Mouse (Mus musculus) stomach, postnatal 0 days (tissue): Measurements from ENCODE around the gene Hist1h4b. TPM values are rescaled to one million over a fixed set of nuclear protein-coding genes. Genes with fewer than 3 reads are reported as not detected.
"Not testable (repeated sequence)": the region's sequence is repeated elsewhere in the genome, so short reads cannot be mapped to it uniquely, and the experiment has no call there.

Source experiments
- ATAC-seq: fragments of 200-750 bp; cut with Nextera tagmentation; 2 replicates; pipeline ENCODE4 v1.8.0; 2017; ENCODE audit not compliant: low FRiP score, low TSS enrichment
- DNase-seq: peaks from one replicate; pipeline ENCODE4 v3.0.0-alpha.2; 2016; ENCODE audit warnings: low spot score
- H3K27ac ChIP-seq: fragments of 300-500 bp; sonication (generic); replicated peaks from 2 replicates; pipeline ENCODE4 v1.5.1; 2014; ENCODE audit warnings: mild to moderate bottlenecking, control low read depth
- H3K27me3 ChIP-seq: fragments of 300-500 bp; sonication (generic); 2 replicates; pipeline ENCODE4 v1.6.1; 2014; ENCODE audit warnings: low read length; ENCODE audit not compliant: control insufficient read depth, insufficient read depth
- H3K36me3 ChIP-seq: fragments of 300-500 bp; sonication (generic); 2 replicates; pipeline ENCODE4 v1.6.1; 2014; ENCODE audit warnings: low read length, mixed read lengths; ENCODE audit not compliant: control insufficient read depth, insufficient read depth
- H3K4me1 ChIP-seq: fragments of 300-500 bp; sonication (generic); replicated peaks from 2 replicates; pipeline ENCODE4 v1.6.1; 2014; ENCODE audit warnings: antibody characterized with exemption; ENCODE audit not compliant: control insufficient read depth, insufficient read depth
- H3K4me2 ChIP-seq: fragments of 300-500 bp; sonication (generic); replicated peaks from 2 replicates; pipeline ENCODE4 v1.6.1; 2014; ENCODE audit warnings: low read depth, mild to moderate bottlenecking, control low read depth, moderate library complexity
- H3K4me3 ChIP-seq: fragments of 300-500 bp; sonication (generic); 2 replicates; pipeline ENCODE4 v1.5.1; 2014; ENCODE audit warnings: low read depth, low read length, control low read depth
- H3K9ac ChIP-seq: fragments of 300-500 bp; sonication (generic); 2 replicates; pipeline ENCODE4 v1.6.1; 2014; ENCODE audit warnings: mild to moderate bottlenecking, low read length, control low read depth, mixed read lengths
- H3K9me3 ChIP-seq: fragments of 300-500 bp; sonication (generic); 2 replicates; pipeline ENCODE4 v1.6.1; 2016; ENCODE audit warnings: low read length; ENCODE audit not compliant: control insufficient read depth
- CTCF ChIP-seq: IDR thresholded peaks from 2 replicates; pipeline ENCODE4 v1.5.1; 2016; ENCODE audit warnings: antibody characterized with exemption, low read depth, mild to moderate bottlenecking, moderate library complexity
- EP300 ChIP-seq: optimal IDR thresholded peaks from 2 replicates; pipeline ENCODE3; 2016; ENCODE audit warnings: antibody characterized with exemption
- WGBS: fragments of 180-500 bp; shearing (Covaris S2); extraction: QIAGEN DNeasy Blood & Tissue Kit; methylation state at CpG from one replicate; pipeline ENCODE4 v1.1.7; 2014; 5-methylcytosine and 5-hydroxymethylcytosine counted together
- polyA plus RNA-seq: library from polyadenylated mRNA; unstranded; fragments of >200 nt; fragmentation: Nextera tagmentation; extraction: Ambion mirVana; gene quantifications from 2 replicates; pipeline ENCODE4 v1.2.1, GENCODE M21; 2015

Gene Hist1h4b
- polyA plus RNA-seq, 1 experiment from 2014 or later = 2.0 TPM

- Histone ChIP-seq H3K27me3 (no peaks in the 10 kb centered on the region), H3K4me1 (peaks cover 3% of the 10 kb centered on the region; the same call in 1 of the 2 replicates), H3K4me3 (peak within 1 kb of the TSS; percentile 52), H3K27ac (peak within 1 kb of the TSS; percentile 90), H3K4me2 (peak within 1 kb of the TSS; percentile 90), H3K9me3 (no peaks in the 10 kb centered on the region), H3K36me3 (no peaks in the 10 kb centered on the region), H3K9ac (peak within 1 kb of the TSS; percentile 71)
- ATAC-seq (peak; percentile 78), DNase-seq (no peak)
- peak; percentile 91 for TF ChIP-seq EP300
- no peak for TF ChIP-seq CTCF
- WGBS = 3% methylated on average over 34 of the region's 34 CpGs
These were observed 6.9 kb downstream of the Hist1h4b start, which contains the start of gene Hist1h1a for GRCm38 (mm10) chr13:23763586-23764323. Gene Hist1h1a (plus strand): TSS chr13:23763666.

GRCm38 (mm10) chr13:23764324-23765171, 7.7 kb downstream of the Hist1h4b start:
- ATAC-seq (no peak), DNase-seq (no peak)
- TF ChIP-seq EP300 = no peak
- Histone ChIP-seq H3K36me3 (no peaks in the 10 kb centered on the region), H3K27ac (peak overlapping the region; percentile 90), H3K4me3 (peak overlapping the region; percentile 52), H3K27me3 (no peaks in the 10 kb centered on the region), H3K9ac (peak overlapping the region; percentile 71), H3K4me1 (peaks cover 3% of the 10 kb centered on the region; the same call in 1 of the 2 replicates), H3K4me2 (peak overlapping the region; percentile 90), H3K9me3 (no peaks in the 10 kb centered on the region)
- 37% methylated on average over 12 of the region's 12 CpGs for WGBS

- H3K9ac ChIP-seq = no peak overlapping the region
- no peak overlapping the region for H3K4me2 ChIP-seq
- no peak for TF ChIP-seq CTCF
- no peak for TF ChIP-seq EP300
- 58% methylated on average over 1 of the region's 1 CpGs for WGBS
- DNase-seq (no peak), ATAC-seq (no peak)
- no peak overlapping the region for H3K4me3 ChIP-seq
- no peaks in the 10 kb centered on the region for H3K9me3 ChIP-seq
- no peaks in the 10 kb centered on the region for H3K36me3 ChIP-seq
- no peaks in the 10 kb centered on the region for H3K27me3 ChIP-seq
- H3K27ac ChIP-seq = no peak overlapping the region
- peaks cover 3% of the 10 kb centered on the region; the same call in 1 of the 2 replicates for H3K4me1 ChIP-seq
These were observed 8.3 kb downstream of the Hist1h4b start for GRCm38 (mm10) chr13:23765172-23765513.

- H3K4me2 ChIP-seq = no peak overlapping the region
- ATAC-seq (no peak), DNase-seq (no peak)
- peaks cover 3% of the 10 kb centered on the region; the same call in 1 of the 2 replicates for H3K4me1 ChIP-seq
- H3K4me3 ChIP-seq = no peak overlapping the region
- H3K27ac ChIP-seq = no peak overlapping the region
- TF ChIP-seq EP300 (no peak), CTCF (no peak)
- no peaks in the 10 kb centered on the region for H3K36me3 ChIP-seq
- no peaks in the 10 kb centered on the region for H3K9me3 ChIP-seq
- H3K27me3 ChIP-seq = no peaks in the 10 kb centered on the region
- no peak overlapping the region for H3K9ac ChIP-seq
These were observed 10.0 kb downstream of the Hist1h4b start for GRCm38 (mm10) chr13:23766772-23767171.

- no peak for ATAC-seq
- Histone ChIP-seq H3K9me3 (no peaks in the 10 kb centered on the region), H3K9ac (no peak overlapping the region), H3K27ac (no peak overlapping the region), H3K4me2 (no peak overlapping the region), H3K4me3 (no peak overlapping the region), H3K4me1 (peaks cover 6% of the 10 kb centered on the region; the same call in 1 of the 2 replicates), H3K36me3 (no peaks in the 10 kb centered on the region), H3K27me3 (no peaks in the 10 kb centered on the region)
- TF ChIP-seq EP300 (no peak), CTCF (no peak)
- 52% methylated on average over 5 of the region's 5 CpGs for WGBS
- no peak for DNase-seq
These were observed 12.1 kb downstream of the Hist1h4b start for GRCm38 (mm10) chr13:23768834-23769397.

- not testable (repeated sequence) for H3K27ac ChIP-seq, H3K9me3 ChIP-seq, H3K27me3 ChIP-seq, H3K9ac ChIP-seq, H3K36me3 ChIP-seq, H3K4me2 ChIP-seq, DNase-seq, H3K4me1 ChIP-seq, ATAC-seq, H3K4me3 ChIP-seq
- 80% methylated on average over 2 of the region's 2 CpGs for whole genome bisulfite sequencing
These were observed 12.8 kb downstream of the Hist1h4b start, which contains the start of gene Trim38 for GRCm38 (mm10) chr13:23769613-23770012. Gene Trim38 (plus strand): TSS chr13:23769913.
